Mouse (Mus musculus): ENCODE measurements around the gene Triobp. TPM values are rescaled to one million over a fixed set of nuclear protein-coding genes. Genes with fewer than 3 reads are reported as not detected.
A peak's percentile ranks its signal among the peaks of the same experiment; 100 is the strongest.

Triobp gene
- total and polyA plus RNA-seq, 2 experiments from 2014 or later: 19.1 to 45.3 TPM

DNA sequence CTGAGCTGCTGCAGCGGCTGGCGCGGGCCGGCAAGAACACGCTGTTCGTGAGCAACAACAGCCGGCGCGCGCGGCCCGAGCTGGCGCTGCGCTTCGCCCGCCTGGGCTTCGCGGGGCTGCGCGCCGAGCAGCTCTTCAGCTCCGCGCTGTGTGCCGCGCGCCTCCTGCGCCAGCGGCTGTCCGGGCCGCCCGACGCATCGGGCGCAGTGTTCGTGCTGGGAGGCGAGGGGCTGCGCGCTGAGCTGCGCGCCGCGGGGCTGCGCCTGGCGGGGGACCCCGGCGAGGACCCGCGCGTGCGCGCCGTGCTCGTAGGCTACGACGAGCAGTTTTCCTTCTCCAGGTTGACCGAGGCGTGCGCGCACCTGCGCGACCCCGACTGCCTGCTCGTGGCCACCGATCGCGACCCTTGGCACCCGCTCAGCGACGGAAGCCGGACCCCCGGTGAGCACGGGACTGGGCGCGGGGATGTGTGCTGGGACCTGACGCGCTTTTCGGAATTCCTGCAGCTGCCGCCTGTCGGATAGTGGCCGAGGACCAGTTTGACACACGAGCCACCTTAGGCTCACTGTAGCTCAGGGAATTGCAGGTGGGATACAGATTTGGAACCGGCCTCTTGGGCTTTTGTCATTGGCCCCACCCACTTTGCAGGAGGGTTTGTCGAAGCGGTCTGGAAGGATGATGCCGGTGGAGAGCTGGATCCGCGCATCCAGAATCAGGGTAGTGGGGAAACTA, 33.3 kb upstream of the Triobp start:
- Histone ChIP-seq H3K9me3 (replicated peaks; ENCODE audit: control insufficient read depth, low read length) (no peaks in the 10 kb centered on the region), H3K4me2 (ENCODE audit: low read depth, low read length) (peak overlapping the region; percentile 96), H3K27me3 (ENCODE audit: control insufficient read depth, insufficient read depth, low read length) (no peaks in the 10 kb centered on the region), H3K9ac (replicated peaks; ENCODE audit: low read depth, low read length) (peak overlapping the region; percentile 53), H3K27ac (ENCODE audit: low read depth) (0 out of 2 replicates have a peak overlapping the region, but pooled peaks have one; percentile 18), H3K4me1 (ENCODE audit: control insufficient read depth, insufficient read depth) (peaks cover 12% of the 10 kb centered on the region; the same call in 1 of the 2 replicates), H3K36me3 (replicated peaks; ENCODE audit: control insufficient read depth, insufficient read depth, low read length) (peaks cover 23% of the 10 kb centered on the region), H3K4me3 (ENCODE audit: low read depth, low read length) (peak overlapping the region; percentile 54)
- ATAC-seq (ENCODE audit: insufficient read depth, low read depth) (peak; percentile 69), DNase-seq (ENCODE audit: low spot score) (no peak)
- under 1% methylated on average over 83 of the region's 87 CpGs for WGBS
- TF ChIP-seq CTCF (IDR thresholded peaks at IDR 0.05; ENCODE audit: low read depth) (no peak), EP300 (IDR thresholded peaks at IDR 0.05; ENCODE audit: low read depth) (no peak)

DNA sequence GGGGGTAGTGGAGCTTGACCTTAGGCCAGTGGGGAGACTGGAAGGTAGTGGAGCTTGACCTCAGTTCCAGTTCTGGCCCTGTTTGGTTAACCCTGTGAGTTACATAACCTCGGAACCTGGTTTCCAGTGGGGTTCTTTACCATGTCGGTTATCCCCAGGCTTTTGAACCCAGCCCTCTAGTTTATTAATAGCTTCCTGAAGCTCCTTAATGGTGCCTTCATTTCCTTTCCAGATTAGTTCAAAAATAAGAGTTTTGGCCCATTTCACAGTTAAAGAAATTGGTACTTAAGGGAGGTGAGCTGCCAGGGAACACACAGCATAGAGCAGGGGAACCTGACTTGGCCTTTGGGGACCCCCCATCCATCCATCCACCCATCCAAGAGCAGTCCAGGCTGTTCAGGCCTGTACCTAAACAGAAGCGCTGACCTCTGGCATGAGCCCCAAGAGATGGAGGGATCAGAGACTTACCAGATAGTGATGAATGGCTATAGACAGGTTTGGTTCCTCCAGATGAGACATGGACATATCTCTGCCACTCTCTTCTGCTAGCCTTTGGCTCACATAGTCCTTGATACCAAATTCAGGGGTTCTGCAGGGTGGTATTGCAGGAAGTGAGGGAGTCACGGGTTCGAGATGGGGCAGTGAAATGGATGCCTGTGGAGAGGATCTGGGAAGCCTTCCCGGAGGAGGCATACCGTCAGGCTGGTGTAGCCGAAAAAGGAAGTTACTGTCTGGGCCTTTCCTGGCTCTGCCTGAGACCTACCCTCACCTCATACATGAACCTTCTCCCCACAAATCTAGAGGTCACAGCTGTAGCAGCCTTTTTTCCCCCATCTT, 32.5 kb upstream of the Triobp start:
- Histone ChIP-seq H3K4me2 (ENCODE audit: low read depth, low read length) (peak overlapping the region; percentile 96), H3K4me3 (ENCODE audit: low read depth, low read length) (peak overlapping the region; percentile 54)

DNA sequence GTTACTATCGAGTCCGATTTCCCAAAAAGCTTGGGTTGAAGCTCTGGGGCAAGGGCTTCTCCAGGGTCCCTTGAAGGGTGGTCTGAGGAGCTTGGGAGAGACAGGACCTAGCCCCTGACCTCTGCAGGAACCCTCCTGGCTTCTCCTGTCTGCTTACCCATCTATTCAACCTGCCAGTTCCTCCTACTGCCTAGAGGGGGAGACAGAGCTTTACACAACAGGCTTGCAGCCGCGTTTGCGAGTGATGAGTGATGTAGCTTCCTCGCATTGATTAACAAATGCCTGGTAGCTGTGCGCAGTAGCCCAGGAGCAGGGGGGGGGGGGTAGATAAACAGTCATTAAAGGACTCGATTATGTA, 31.9 kb upstream of the Triobp start:
- WGBS: 3% methylated on average over 8 of the region's 8 CpGs
- Histone ChIP-seq H3K9me3 (replicated peaks; ENCODE audit: control insufficient read depth, low read length) (no peaks in the 10 kb centered on the region), H3K9ac (replicated peaks; ENCODE audit: low read depth, low read length) (no peak overlapping the region), H3K4me2 (ENCODE audit: low read depth, low read length) (0 out of 2 replicates have a peak overlapping the region, but pooled peaks have one; percentile 15), H3K27ac (ENCODE audit: low read depth) (no peak overlapping the region), H3K4me1 (ENCODE audit: control insufficient read depth, insufficient read depth) (peaks cover 12% of the 10 kb centered on the region; the same call in 1 of the 2 replicates), H3K27me3 (ENCODE audit: control insufficient read depth, insufficient read depth, low read length) (no peaks in the 10 kb centered on the region), H3K36me3 (replicated peaks; ENCODE audit: control insufficient read depth, insufficient read depth, low read length) (0 out of 2 replicates have a peak, but pooled peaks cover 12% of the 10 kb centered on the region), H3K4me3 (ENCODE audit: low read depth, low read length) (no peak overlapping the region)
- peak; percentile 48 for ATAC-seq (ENCODE audit: insufficient read depth, low read depth)
- DNase-seq (ENCODE audit: low spot score): peak; percentile 85
- TF ChIP-seq CTCF (IDR thresholded peaks at IDR 0.05; ENCODE audit: low read depth) (peak; percentile 98), EP300 (IDR thresholded peaks at IDR 0.05; ENCODE audit: low read depth) (no peak)

More for the DNA sequence above, 32.5 kb upstream of the Triobp start:
- ATAC-seq (ENCODE audit: insufficient read depth, low read depth): no peak
- H3K4me1 ChIP-seq (ENCODE audit: control insufficient read depth, insufficient read depth): peaks cover 12% of the 10 kb centered on the region; the same call in 1 of the 2 replicates
- TF ChIP-seq EP300 (IDR thresholded peaks at IDR 0.05; ENCODE audit: low read depth) (no peak), CTCF (IDR thresholded peaks at IDR 0.05; ENCODE audit: low read depth) (no peak)
- 56% methylated on average over 8 of the region's 8 CpGs for WGBS
- H3K36me3 ChIP-seq (replicated peaks; ENCODE audit: control insufficient read depth, insufficient read depth, low read length): peaks cover 18% of the 10 kb centered on the region; the same call in 1 of the 2 replicates
- H3K9ac ChIP-seq (replicated peaks; ENCODE audit: low read depth, low read length): no peak overlapping the region
- H3K27ac ChIP-seq (ENCODE audit: low read depth): no peak overlapping the region
- no peaks in the 10 kb centered on the region for H3K27me3 ChIP-seq (ENCODE audit: control insufficient read depth, insufficient read depth, low read length)
- H3K9me3 ChIP-seq (replicated peaks; ENCODE audit: control insufficient read depth, low read length): no peaks in the 10 kb centered on the region
- no peak for DNase-seq (ENCODE audit: low spot score)

DNA sequence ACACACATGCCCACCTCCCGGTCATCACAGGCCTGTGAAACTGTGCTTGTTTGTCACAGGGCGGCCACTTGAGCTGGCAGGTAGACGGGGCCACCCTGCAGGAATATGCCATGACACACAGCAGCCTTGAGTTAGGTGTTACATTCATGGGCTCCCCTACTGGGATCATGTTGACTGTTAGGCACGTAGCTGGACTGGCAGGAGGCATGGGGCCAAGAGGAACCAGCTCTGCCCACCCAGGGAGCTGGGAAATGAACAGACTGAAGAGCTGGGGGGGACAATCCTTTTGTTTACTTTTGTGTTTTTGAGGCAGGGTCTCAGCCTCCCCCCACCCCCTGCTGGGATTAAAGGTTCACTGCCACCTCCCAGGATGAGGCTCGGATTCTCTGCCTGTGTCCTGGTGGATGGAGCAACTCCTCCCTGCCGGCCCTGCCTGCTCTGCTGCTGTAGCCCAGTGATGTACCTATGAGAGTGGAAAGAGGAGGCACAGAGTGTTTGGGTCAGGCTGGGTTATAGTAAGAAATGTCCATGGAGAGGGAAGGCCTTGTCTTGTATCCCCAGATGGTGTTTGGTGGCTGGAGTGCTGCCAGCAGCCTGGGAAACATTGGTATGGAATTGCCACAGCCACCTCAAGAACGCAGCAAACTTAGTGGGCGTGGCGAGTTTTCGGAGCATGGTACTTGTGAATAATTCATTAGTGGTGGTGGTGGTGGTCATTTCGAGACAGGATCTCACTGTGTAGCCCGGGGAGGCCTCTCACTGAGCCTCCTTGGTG, 31.3 kb upstream of the Triobp start:
- Histone ChIP-seq H3K4me2 (ENCODE audit: low read depth, low read length) (0 out of 2 replicates have a peak overlapping the region, but pooled peaks have one; percentile 15), H3K9ac (replicated peaks; ENCODE audit: low read depth, low read length) (no peak overlapping the region), H3K4me1 (ENCODE audit: control insufficient read depth, insufficient read depth) (peaks cover 12% of the 10 kb centered on the region; the same call in 1 of the 2 replicates), H3K27ac (ENCODE audit: low read depth) (no peak overlapping the region), H3K4me3 (ENCODE audit: low read depth, low read length) (no peak overlapping the region), H3K27me3 (ENCODE audit: control insufficient read depth, insufficient read depth, low read length) (no peaks in the 10 kb centered on the region), H3K9me3 (replicated peaks; ENCODE audit: control insufficient read depth, low read length) (no peaks in the 10 kb centered on the region), H3K36me3 (replicated peaks; ENCODE audit: control insufficient read depth, insufficient read depth, low read length) (0 out of 2 replicates have a peak, but pooled peaks cover 9% of the 10 kb centered on the region)
- ATAC-seq (ENCODE audit: insufficient read depth, low read depth): no peak
- DNase-seq (ENCODE audit: low spot score): no peak
- 72% methylated on average over 12 of the region's 12 CpGs for WGBS
- TF ChIP-seq CTCF (IDR thresholded peaks at IDR 0.05; ENCODE audit: low read depth): no peak
- no peak for TF ChIP-seq EP300 (IDR thresholded peaks at IDR 0.05; ENCODE audit: low read depth)

GRCm38 (mm10) chr15:78918126-78918525, 29.4 kb upstream of the Triobp start:
- Histone ChIP-seq H3K9me3 (replicated peaks; ENCODE audit: control insufficient read depth, low read length) (no peaks in the 10 kb centered on the region), H3K27ac (ENCODE audit: low read depth) (no peak overlapping the region), H3K27me3 (ENCODE audit: control insufficient read depth, insufficient read depth, low read length) (no peaks in the 10 kb centered on the region), H3K4me1 (ENCODE audit: control insufficient read depth, insufficient read depth) (peaks cover 12% of the 10 kb centered on the region; the same call in 1 of the 2 replicates), H3K4me3 (ENCODE audit: low read depth, low read length) (no peak overlapping the region), H3K36me3 (replicated peaks; ENCODE audit: control insufficient read depth, insufficient read depth, low read length) (0 out of 2 replicates have a peak, but pooled peaks cover 5% of the 10 kb centered on the region), H3K4me2 (ENCODE audit: low read depth, low read length) (no peak overlapping the region), H3K9ac (replicated peaks; ENCODE audit: low read depth, low read length) (no peak overlapping the region)
- ATAC-seq (ENCODE audit: insufficient read depth, low read depth): no peak
- TF ChIP-seq CTCF (IDR thresholded peaks at IDR 0.05; ENCODE audit: low read depth) (no peak), EP300 (IDR thresholded peaks at IDR 0.05; ENCODE audit: low read depth) (no peak)
- WGBS: 89% methylated on average over 22 of the region's 23 CpGs
- no peak for DNase-seq (ENCODE audit: low spot score)

Data from heart, postnatal 0 days (tissue).